Mouse (Mus musculus): ENCODE measurements around the gene Fam186b. TPM values are rescaled to one million over a fixed set of nuclear protein-coding genes. Genes with fewer than 3 reads are reported as not detected.

Gene Fam186b
- polyA plus RNA-seq (2015; fragmentation: Nextera tagmentation; extraction: Ambion mirVana): 0.05 TPM in 1 of 2 replicates, not detected in the other

GRCm38 (mm10) chr15:99295484-99295981 is at the start of gene Fam186b:
TSS of gene Fam186b (minus strand) at chr15:99295888.

GRCm38 (mm10) chr15:99294813-99295374 is 794 bp downstream of the Fam186b start, which contains the start of gene Prpf40b:
TSS of gene Prpf40b (plus strand) at chr15:99295087.

GRCm38 (mm10) chr15:99251626-99252380 is 43.9 kb downstream of the Fam186b start, which contains the start of gene Mcrs1:
TSS of gene Mcrs1 (minus strand) at chr15:99251961.

GRCm38 (mm10) chr15:99224208-99224911 is 71.3 kb downstream of the Fam186b start, which contains the start of gene Kcnh3:
TSS of gene Kcnh3 (plus strand) at chr15:99224861.

Other genes starting within 250 kb of the Fam186b start
- gene Prph, start 240.7 kb downstream of the Fam186b start, polyA plus RNA-seq (2015; fragmentation: Nextera tagmentation; extraction: Ambion mirVana): 1.5 and 1.8 TPM in 2 replicates
- 18.9 and 20.9 TPM in 2 replicates for gene Troap, start 221.3 kb downstream of the Fam186b start, polyA plus RNA-seq (2015; fragmentation: Nextera tagmentation; extraction: Ambion mirVana)
- not detected in 2 replicates for gene C1ql4, start 208.1 kb downstream of the Fam186b start, polyA plus RNA-seq (2015; fragmentation: Nextera tagmentation; extraction: Ambion mirVana)
- not detected in 2 replicates for gene Dnajc22, start 202.7 kb downstream of the Fam186b start, polyA plus RNA-seq (2015; fragmentation: Nextera tagmentation; extraction: Ambion mirVana)
- 6.1 and 6.6 TPM in 2 replicates for gene Spats2, start 170.0 kb downstream of the Fam186b start, polyA plus RNA-seq (2015; fragmentation: Nextera tagmentation; extraction: Ambion mirVana)
- 0.50 and 0.59 TPM in 2 replicates for gene Kcnh3, start 71.0 kb downstream of the Fam186b start, polyA plus RNA-seq (2015; fragmentation: Nextera tagmentation; extraction: Ambion mirVana)
- 66.4 and 69.8 TPM in 2 replicates for gene Mcrs1, start 43.9 kb downstream of the Fam186b start, polyA plus RNA-seq (2015; fragmentation: Nextera tagmentation; extraction: Ambion mirVana)
- gene Prpf40b, start 801 bp downstream of the Fam186b start, polyA plus RNA-seq (2015; fragmentation: Nextera tagmentation; extraction: Ambion mirVana): 11.2 and 16.8 TPM in 2 replicates
- 7.0 and 9.0 TPM in 2 replicates for gene Fmnl3, start 74.6 kb upstream of the Fam186b start, polyA plus RNA-seq (2015; fragmentation: Nextera tagmentation; extraction: Ambion mirVana)
- 228 and 262 TPM in 2 replicates for gene Tmbim6, start 97.0 kb upstream of the Fam186b start, polyA plus RNA-seq (2015; fragmentation: Nextera tagmentation; extraction: Ambion mirVana)
- 1.4 and 2.2 TPM in 2 replicates for gene Nckap5l, start 161.9 kb upstream of the Fam186b start, polyA plus RNA-seq (2015; fragmentation: Nextera tagmentation; extraction: Ambion mirVana)
- 7.7 and 8.2 TPM in 2 replicates for gene Bcdin3d, start 178.8 kb upstream of the Fam186b start, polyA plus RNA-seq (2015; fragmentation: Nextera tagmentation; extraction: Ambion mirVana)
- gene Faim2, start 232.3 kb upstream of the Fam186b start, polyA plus RNA-seq (2015; fragmentation: Nextera tagmentation; extraction: Ambion mirVana): 0.13 TPM in 1 of 2 replicates, not detected in the other